Mouse (Mus musculus) heart, embryonic 15.5 days (tissue): ENCODE data around the gene Alg12. TPM values are rescaled to one million over a fixed set of nuclear protein-coding genes. Genes with fewer than 3 reads are reported as not detected.

Experiments
- ATAC-seq: fragments of 200-750 bp; cut with Nextera tagmentation; replicated peaks from 2 replicates; pipeline ENCODE4 v1.8.0; 2017; ENCODE audit warnings: low read depth, moderate TSS enrichment; ENCODE audit not compliant: insufficient number of reproducible peaks, insufficient read depth, low FRiP score
- H3K27ac ChIP-seq: fragments of 300-500 bp; sonication (generic); 2 replicates; pipeline ENCODE4 v1.5.1; 2015; ENCODE audit warnings: mild to moderate bottlenecking, inconsistent platforms
- H3K27me3 ChIP-seq: fragments of 300-500 bp; sonication (generic); 2 replicates; pipeline ENCODE4 v1.6.1; 2015; ENCODE audit warnings: inconsistent platforms
- H3K36me3 ChIP-seq: fragments of 300-500 bp; sonication (generic); 2 replicates; pipeline ENCODE4 v1.6.1; 2015; ENCODE audit warnings: mild to moderate bottlenecking, inconsistent platforms
- H3K4me1 ChIP-seq: fragments of 300-500 bp; sonication (generic); replicated peaks from 2 replicates; pipeline ENCODE4 v1.6.1; 2015; ENCODE audit warnings: inconsistent platforms
- H3K4me2 ChIP-seq: fragments of 300-500 bp; sonication (generic); 2 replicates; pipeline ENCODE4 v1.6.1; 2015; ENCODE audit warnings: inconsistent platforms, mild to moderate bottlenecking, moderate library complexity
- H3K4me3 ChIP-seq: fragments of 300-500 bp; sonication (generic); 2 replicates; pipeline ENCODE4 v1.5.1; 2015; ENCODE audit warnings: mild to moderate bottlenecking, inconsistent platforms
- H3K9ac ChIP-seq: fragments of 300-500 bp; sonication (generic); 2 replicates; pipeline ENCODE4 v1.6.1; 2015; ENCODE audit warnings: mild to moderate bottlenecking, inconsistent platforms
- H3K9me3 ChIP-seq: fragments of 300-500 bp; sonication (generic); replicated peaks from 2 replicates; pipeline ENCODE4 v1.6.1; 2016; ENCODE audit warnings: inconsistent platforms
- WGBS: fragments of 180-500 bp; shearing (Covaris S2); methylation state at CpG from one replicate; pipeline ENCODE4 v1.1.7; 2015; ENCODE audit warnings: mixed read lengths; 5-methylcytosine and 5-hydroxymethylcytosine counted together
- polyA plus RNA-seq: library from polyadenylated mRNA; unstranded; fragments of >200 nt; fragmentation: Nextera tagmentation; extraction: Ambion mirVana; gene quantifications from 2 replicates; pipeline ENCODE4 v1.2.1, GENCODE M21; 2015

Gene Alg12
- polyA plus RNA-seq, 1 experiment from 2014 or later: 8.6 TPM

DNA sequence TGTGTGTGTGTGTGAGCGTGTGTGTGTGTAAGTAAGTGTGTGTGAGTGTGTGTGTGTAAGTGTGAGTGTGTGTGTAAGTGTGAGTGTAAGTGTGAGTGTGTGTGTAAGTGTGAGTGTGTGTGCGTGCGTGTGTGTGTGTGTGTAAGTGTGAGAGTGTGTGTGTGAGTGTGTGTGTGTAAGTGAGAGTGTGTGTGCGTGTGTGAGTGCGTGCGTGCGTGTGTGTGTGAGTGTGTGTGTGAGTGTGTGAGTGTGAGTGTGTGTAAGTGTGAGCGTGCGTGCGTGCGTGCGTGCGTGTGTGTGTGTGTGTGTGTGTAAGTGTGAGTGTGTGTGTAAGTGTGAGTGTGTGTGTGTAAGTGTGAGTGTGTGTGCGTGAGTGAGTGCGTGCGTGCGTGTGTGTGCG, 63.4 kb downstream of the Alg12 start:
- Histone ChIP-seq H3K4me1 (peaks cover 32% of the 10 kb centered on the region), H3K36me3 (peaks cover 6% of the 10 kb centered on the region; the same call in 1 of the 2 replicates)

More for the DNA sequence above, 63.4 kb downstream of the Alg12 start:
- WGBS: 95% methylated on average over 18 of the region's 18 CpGs
- no peak for ATAC-seq
- H3K4me2 ChIP-seq: no peak overlapping the region
- no peak overlapping the region for H3K4me3 ChIP-seq
- H3K9me3 ChIP-seq: no peaks in the 10 kb centered on the region
- no peak overlapping the region for H3K27ac ChIP-seq
- H3K27me3 ChIP-seq: no peaks in the 10 kb centered on the region
- no peak overlapping the region for H3K9ac ChIP-seq

Other genes with a start within 250 kb of the Alg12 start
- not detected in 2 replicates for gene Zdhhc25, start 219.0 kb downstream of the Alg12 start, polyA plus RNA-seq
- gene Brd1, start 85.1 kb downstream of the Alg12 start, polyA plus RNA-seq: 10.5 and 11.3 TPM in 2 replicates
- 9.0 and 12.3 TPM in 2 replicates for gene Zbed4, start 67.7 kb downstream of the Alg12 start, polyA plus RNA-seq
- 47.5 and 62.1 TPM in 2 replicates for gene Creld2, start 328 bp upstream of the Alg12 start, polyA plus RNA-seq
- gene Pim3, start 42.9 kb upstream of the Alg12 start, polyA plus RNA-seq: 61.4 and 71.9 TPM in 2 replicates
- gene Ttll8, start 135.1 kb upstream of the Alg12 start, polyA plus RNA-seq: not detected in 2 replicates
- not detected in 2 replicates for gene Mlc1, start 159.7 kb upstream of the Alg12 start, polyA plus RNA-seq
- gene Mov10l1, start 163.6 kb upstream of the Alg12 start, polyA plus RNA-seq: 69.4 and 76.5 TPM in 2 replicates
- gene Panx2, start 240.4 kb upstream of the Alg12 start, polyA plus RNA-seq: 1.5 and 1.7 TPM in 2 replicates